Mouse (Mus musculus) lung, postnatal 14 days (tissue): ENCODE data around the gene Rassf3.
A peak's percentile ranks its signal among the peaks of the same experiment; 100 is the strongest.

Source experiments
- DNase-seq: peaks from one replicate; pipeline ENCODE4 v3.0.0; 2021

Gene Rassf3

GRCm38 (mm10) chr10:121428011-121428711, 48.0 kb downstream of the Rassf3 start:
- no peak for DNase-seq

GRCm38 (mm10) chr10:121427136-121427535, 49.0 kb downstream of the Rassf3 start:
- DNase-seq = peak; percentile 69

GRCm38 (mm10) chr10:121426458-121427070, 49.6 kb downstream of the Rassf3 start:
- DNase-seq = no peak

GRCm38 (mm10) chr10:121425506-121426025, 50.6 kb downstream of the Rassf3 start:
- no peak for DNase-seq

GRCm38 (mm10) chr10:121425079-121425478, 51.1 kb downstream of the Rassf3 start:
- DNase-seq = no peak

GRCm38 (mm10) chr10:121424455-121424854, 51.7 kb downstream of the Rassf3 start:
- DNase-seq = no peak

- DNase-seq = no peak
Observed at GRCm38 (mm10) chr10:121423541-121424349, 52.4 kb downstream of the Rassf3 start.

- no peak for DNase-seq
Observed at GRCm38 (mm10) chr10:121422294-121422693, 53.9 kb downstream of the Rassf3 start.

GRCm38 (mm10) chr10:121421657-121422290, 54.4 kb downstream of the Rassf3 start:
- DNase-seq = no peak

- DNase-seq = no peak
Observed at GRCm38 (mm10) chr10:121421023-121421422, 55.1 kb downstream of the Rassf3 start.

- peak; percentile 64 for DNase-seq
Observed at GRCm38 (mm10) chr10:121419640-121420470, 56.3 kb downstream of the Rassf3 start.

GRCm38 (mm10) chr10:121418835-121419234, 57.3 kb downstream of the Rassf3 start:
- DNase-seq = no peak

GRCm38 (mm10) chr10:121414127-121414526, 62.0 kb downstream of the Rassf3 start:
- no peak for DNase-seq

- no peak for DNase-seq
Observed at GRCm38 (mm10) chr10:121412824-121413223, 63.3 kb downstream of the Rassf3 start.

GRCm38 (mm10) chr10:121411721-121412455, 64.3 kb downstream of the Rassf3 start:
- DNase-seq = no peak

GRCm38 (mm10) chr10:121409717-121410116, 66.4 kb downstream of the Rassf3 start:
- DNase-seq = peak; percentile 54

GRCm38 (mm10) chr10:121403946-121404345, 72.2 kb downstream of the Rassf3 start:
- DNase-seq = no peak

GRCm38 (mm10) chr10:121403104-121403503, 73.0 kb downstream of the Rassf3 start:
- DNase-seq = no peak

- no peak for DNase-seq
Observed at GRCm38 (mm10) chr10:121401005-121401404, 75.1 kb downstream of the Rassf3 start.

- DNase-seq = no peak
Observed at GRCm38 (mm10) chr10:121398599-121398998, 77.5 kb downstream of the Rassf3 start.

GRCm38 (mm10) chr10:121395542-121396176, 80.5 kb downstream of the Rassf3 start:
- DNase-seq = peak; percentile 54
